Mouse (Mus musculus) cortical plate, adult 2 months (tissue): ENCODE measurements around the gene Cmas.
A peak's percentile ranks its signal among the peaks of the same experiment; 100 is the strongest.

ENCODE experiments used
- CTCF ChIP-seq: fragments of 200-500 bp; IDR thresholded peaks from 2 replicates; pipeline ENCODE4 v1.5.1; 2011; ENCODE audit warnings: mild to moderate bottlenecking, control low read depth, low read length; ENCODE audit not compliant: insufficient read depth; ENCODE audit errors: extremely low read depth
- POLR2A ChIP-seq: fragments of 200-500 bp; IDR thresholded peaks from 2 replicates; pipeline ENCODE4 v1.6.1; 2011; ENCODE audit warnings: mild to moderate bottlenecking, low read length, control low read depth; ENCODE audit not compliant: insufficient read depth; ENCODE audit errors: extremely low read depth

GRCm38 (mm10) chr6:142735302-142736005 lies 21.0 kb upstream of the Cmas start:
- TF ChIP-seq POLR2A (no peak), CTCF (peak; percentile 53)
